Mouse (Mus musculus): Measurements from ENCODE around the gene Large2.

Gene Large2

GRCm38 (mm10) chr2:92371971-92372690 lies 2.5 kb downstream of the Large2 start:
- no peak for DNase-seq

- DNase-seq = peak; percentile 79
These were observed 3.6 kb downstream of the Large2 start for GRCm38 (mm10) chr2:92370821-92371805.

- DNase-seq = no peak
These were observed 4.3 kb downstream of the Large2 start for GRCm38 (mm10) chr2:92370375-92370774.

GRCm38 (mm10) chr2:92367383-92368029 lies 7.2 kb downstream of the Large2 start:
- peak; percentile 31 for DNase-seq

GRCm38 (mm10) chr2:92365568-92365967 lies 9.1 kb downstream of the Large2 start:
- DNase-seq = no peak

GRCm38 (mm10) chr2:92364086-92364485 lies 10.6 kb downstream of the Large2 start:
- DNase-seq = no peak

GRCm38 (mm10) chr2:92362571-92363228 lies 12.0 kb downstream of the Large2 start:
- no peak for DNase-seq

GRCm38 (mm10) chr2:92361795-92362194 lies 12.9 kb downstream of the Large2 start:
- DNase-seq = no peak

GRCm38 (mm10) chr2:92360893-92361292 lies 13.8 kb downstream of the Large2 start:
- DNase-seq = peak; percentile 67

GRCm38 (mm10) chr2:92360186-92360823 lies 14.4 kb downstream of the Large2 start:
- no peak for DNase-seq

- no peak for DNase-seq
These were observed 15.4 kb downstream of the Large2 start for GRCm38 (mm10) chr2:92359301-92359700.

- DNase-seq = no peak
These were observed 20.4 kb downstream of the Large2 start for GRCm38 (mm10) chr2:92354224-92354623.

- DNase-seq = no peak
These were observed 21.3 kb downstream of the Large2 start for GRCm38 (mm10) chr2:92353402-92353801.

GRCm38 (mm10) chr2:92350686-92351085 lies 24.0 kb downstream of the Large2 start:
- no peak for DNase-seq

GRCm38 (mm10) chr2:92349589-92350425 lies 24.9 kb downstream of the Large2 start:
- DNase-seq = no peak

GRCm38 (mm10) chr2:92347191-92347590 lies 27.5 kb downstream of the Large2 start:
- no peak for DNase-seq

GRCm38 (mm10) chr2:92342418-92342817 lies 32.3 kb downstream of the Large2 start:
- DNase-seq = no peak

GRCm38 (mm10) chr2:92331871-92332270 lies 42.8 kb downstream of the Large2 start:
- no peak for DNase-seq

GRCm38 (mm10) chr2:92331410-92331809 lies 43.3 kb downstream of the Large2 start:
- peak; percentile 10 for DNase-seq

- DNase-seq = peak; percentile 12
These were observed 43.8 kb downstream of the Large2 start for GRCm38 (mm10) chr2:92330840-92331239.

GRCm38 (mm10) chr2:92328206-92328605 lies 46.5 kb downstream of the Large2 start:
- DNase-seq = no peak
